Mouse (Mus musculus) kidney, adult 9 months (tissue): ENCODE results near the gene Gm8020.
"Not testable (repeated sequence)": the region's sequence is repeated elsewhere in the genome, so short reads cannot be mapped to it uniquely, and the experiment has no call there.

Experiments used
- DNase-seq: peaks from one replicate; pipeline ENCODE4 v3.0.0; 2022

Gm8020 gene

DNA sequence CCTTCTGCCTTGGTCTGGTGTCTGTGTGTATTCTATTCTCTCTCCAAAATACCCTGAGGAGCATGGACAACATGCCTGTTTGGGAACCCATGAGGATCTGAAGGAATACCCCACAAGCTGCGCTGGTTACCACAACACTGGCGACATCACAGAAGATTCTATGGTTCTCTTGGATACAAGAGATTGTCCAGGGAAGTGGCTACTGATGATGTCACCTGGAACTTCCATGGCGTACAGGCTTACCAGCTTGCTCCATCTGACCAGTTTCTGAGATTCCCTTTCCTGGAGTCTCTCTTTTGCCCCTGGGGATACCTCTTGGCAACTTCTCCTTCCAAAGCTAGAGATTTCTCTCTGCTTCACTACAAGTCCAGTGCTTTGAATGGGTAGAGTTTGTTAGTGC lies at the start of gene Gm8020:
TSS of gene Gm8020 (minus strand) at position 101 of the 400 bp plus-strand sequence.
- not testable (repeated sequence) for DNase-seq

DNA sequence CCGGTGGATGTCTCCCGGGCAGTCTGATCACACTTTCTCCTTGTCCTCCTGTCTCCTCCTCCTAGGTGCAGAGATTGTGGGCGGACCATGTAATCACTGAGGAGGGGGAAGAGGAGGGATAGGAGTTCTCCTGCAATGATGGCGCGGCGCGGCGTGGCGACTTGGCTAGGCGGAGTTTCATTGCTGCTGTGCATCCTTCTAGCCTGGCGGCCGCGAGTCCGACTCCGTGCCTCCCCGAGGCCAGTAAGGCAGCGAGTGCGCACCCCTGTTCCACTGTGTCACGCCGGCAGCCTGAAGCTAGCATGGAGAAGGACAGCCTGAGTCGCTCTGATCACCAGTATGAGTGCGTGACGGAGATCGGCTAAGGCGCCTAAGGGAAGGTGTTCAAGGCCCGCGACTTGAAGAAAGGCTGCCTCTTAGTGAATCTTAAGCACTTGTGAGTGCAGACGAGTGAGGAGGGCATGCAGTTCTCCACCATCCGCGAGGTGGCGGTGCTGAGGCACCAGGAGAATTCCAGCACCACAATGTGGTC lies 41.1 kb upstream of the Gm8020 start:
- peak; percentile 31 for DNase-seq

GRCm38 (mm10) chr14:42542316-42543169 lies 40.4 kb upstream of the Gm8020 start:
- DNase-seq: not testable (repeated sequence)

DNA sequence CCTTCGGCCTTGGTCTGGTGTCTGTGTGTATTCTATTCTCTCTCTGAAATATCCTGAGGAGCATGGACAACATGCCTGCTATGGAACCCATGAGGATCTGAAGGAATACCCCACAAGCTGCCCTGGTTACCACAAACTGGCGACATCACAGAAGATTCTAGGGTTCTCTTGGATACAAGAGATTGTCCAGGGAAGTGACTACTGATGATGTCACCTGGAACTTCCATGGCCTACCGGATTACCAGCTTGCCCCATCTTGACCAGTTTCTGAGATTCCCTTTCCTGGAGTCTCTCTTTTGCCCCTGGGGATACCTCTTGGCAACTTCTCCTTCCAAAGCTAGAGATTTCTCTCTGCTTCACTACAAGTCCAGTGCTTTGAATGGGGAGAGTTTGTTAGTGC lies 22.0 kb upstream of the Gm8020 start, which contains the start of gene Gm8024:
TSS of gene Gm8024 (minus strand) at position 101 of the 400 bp plus-strand sequence.
- DNase-seq: not testable (repeated sequence)

DNA sequence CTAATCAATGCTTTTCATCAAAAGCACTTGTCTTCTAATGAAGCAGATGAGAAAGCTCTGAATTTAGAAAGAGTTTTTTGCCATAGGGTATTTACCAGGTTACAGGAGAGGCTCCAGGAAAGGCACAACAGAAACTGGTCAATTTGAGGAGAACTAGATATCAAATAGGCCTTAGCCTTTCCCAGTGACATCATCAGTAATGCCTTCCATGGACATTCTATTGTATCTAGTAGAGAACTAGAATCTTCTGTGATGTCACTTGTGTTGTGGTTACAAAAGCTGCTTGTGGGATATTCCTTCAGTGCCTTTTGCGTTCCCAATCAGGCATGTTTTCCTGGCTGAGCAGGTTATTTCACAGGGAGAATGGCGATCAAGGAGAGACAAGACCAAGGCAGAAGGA lies 38.6 kb downstream of the Gm8020 start, which contains the start of gene Gm8011:
TSS of gene Gm8011 (plus strand) at position 301 of the 400 bp plus-strand sequence.
- not testable (repeated sequence) for DNase-seq
